Mouse (Mus musculus) bone marrow, adult 2 months (tissue): Measurements from ENCODE around the gene Stab1. TPM values are rescaled to one million over a fixed set of nuclear protein-coding genes. Genes with fewer than 3 reads are reported as not detected.

Experiments
- H3K27ac ChIP-seq: fragments of 200-500 bp; 2 replicates; pipeline ENCODE4 v1.5.1; 2012; ENCODE audit warnings: low read depth, mild to moderate bottlenecking, control low read depth, inconsistent platforms, low read length; ENCODE audit not compliant: control insufficient read depth, poor library complexity, insufficient read depth
- H3K4me1 ChIP-seq: fragments of 200-500 bp; 2 replicates; pipeline ENCODE4 v1.6.1; 2011; ENCODE audit warnings: low read length; ENCODE audit not compliant: control insufficient read depth, insufficient read depth
- H3K4me3 ChIP-seq: fragments of 200-500 bp; replicated peaks from 2 replicates; pipeline ENCODE3; 2011; ENCODE audit warnings: mild to moderate bottlenecking, low read depth, low read length, control low read depth; ENCODE audit not compliant: control insufficient read depth
- CTCF ChIP-seq: fragments of 200-500 bp; IDR thresholded peaks from 2 replicates; pipeline ENCODE4 v1.5.1; 2011; ENCODE audit warnings: low read length, control low read depth; ENCODE audit not compliant: control insufficient read depth, insufficient read depth
- POLR2A ChIP-seq: fragments of 200-500 bp; IDR thresholded peaks from 2 replicates; pipeline ENCODE4 v1.6.1; 2011; ENCODE audit warnings: low read depth, mild to moderate bottlenecking, control low read depth, low read length, borderline replicate concordance; ENCODE audit not compliant: control insufficient read depth
- WGBS: fragments of 180-500 bp; shearing (Covaris S2); methylation state at CpG from one replicate; pipeline ENCODE4 v1.1.7; 2018; 5-methylcytosine and 5-hydroxymethylcytosine counted together
- polyA plus RNA-seq: library from polyadenylated mRNA; stranded (reverse); fragments of >200 nt; gene quantifications from 2 replicates; pipeline ENCODE4 v1.2.4, GENCODE M21; 2011; ENCODE audit warnings: low replicate concordance; ENCODE audit not compliant: missing spikeins, insufficient read depth, insufficient read length

Gene Stab1
- polyA plus RNA-seq, 1 experiment: 73.4 TPM

DNA sequence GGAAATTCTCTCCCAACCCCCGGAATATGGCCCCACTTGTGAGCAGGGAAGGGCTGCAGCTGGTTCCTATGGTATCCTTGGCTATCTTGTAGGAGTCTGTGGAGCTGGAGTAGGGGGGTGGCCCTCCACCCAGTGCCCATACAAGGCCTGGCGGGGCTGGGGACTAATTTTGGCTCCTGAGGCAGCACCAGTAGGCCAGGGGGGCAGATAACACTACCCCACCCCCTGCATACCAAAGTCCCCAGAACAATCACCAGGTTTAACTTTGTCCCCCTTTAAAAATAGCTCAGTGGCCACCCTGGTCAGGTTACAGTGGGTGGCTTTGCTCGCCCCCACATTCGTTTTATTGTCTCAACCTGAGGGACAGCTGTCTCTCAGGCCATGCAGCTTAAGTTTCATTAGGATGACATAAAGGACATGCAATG is 40.7 kb upstream of the Stab1 start:
- H3K27ac ChIP-seq: no peak overlapping the region
- TF ChIP-seq POLR2A (no peak), CTCF (no peak)
- 80% methylated on average over 4 of the region's 4 CpGs for whole genome bisulfite sequencing
- H3K4me3 ChIP-seq: no peak overlapping the region
- peaks cover 4% of the 10 kb centered on the region for H3K4me1 ChIP-seq

GRCm38 (mm10) chr14:31208084-31208483 is 39.6 kb upstream of the Stab1 start, which contains the start of gene Tnnc1:
Gene Tnnc1, plus strand, starts transcription at chr14:31208312.
- H3K4me3 ChIP-seq: peak within 1 kb of the TSS; percentile 91
- H3K4me1 ChIP-seq: peaks cover 4% of the 10 kb centered on the region
- 86% methylated on average over 2 of the region's 2 CpGs for WGBS
- TF ChIP-seq CTCF: no peak
- no peak for TF ChIP-seq POLR2A
- peak within 1 kb of the TSS; percentile 75 for H3K27ac ChIP-seq

GRCm38 (mm10) chr14:31207070-31207830 is 38.8 kb upstream of the Stab1 start:
- peak overlapping the region; percentile 91 for H3K4me3 ChIP-seq
- no peak for TF ChIP-seq CTCF
- TF ChIP-seq POLR2A: no peak
- H3K4me1 ChIP-seq: peaks cover 4% of the 10 kb centered on the region
- WGBS: 66% methylated on average over 13 of the region's 13 CpGs
- peak overlapping the region; percentile 75 for H3K27ac ChIP-seq

DNA sequence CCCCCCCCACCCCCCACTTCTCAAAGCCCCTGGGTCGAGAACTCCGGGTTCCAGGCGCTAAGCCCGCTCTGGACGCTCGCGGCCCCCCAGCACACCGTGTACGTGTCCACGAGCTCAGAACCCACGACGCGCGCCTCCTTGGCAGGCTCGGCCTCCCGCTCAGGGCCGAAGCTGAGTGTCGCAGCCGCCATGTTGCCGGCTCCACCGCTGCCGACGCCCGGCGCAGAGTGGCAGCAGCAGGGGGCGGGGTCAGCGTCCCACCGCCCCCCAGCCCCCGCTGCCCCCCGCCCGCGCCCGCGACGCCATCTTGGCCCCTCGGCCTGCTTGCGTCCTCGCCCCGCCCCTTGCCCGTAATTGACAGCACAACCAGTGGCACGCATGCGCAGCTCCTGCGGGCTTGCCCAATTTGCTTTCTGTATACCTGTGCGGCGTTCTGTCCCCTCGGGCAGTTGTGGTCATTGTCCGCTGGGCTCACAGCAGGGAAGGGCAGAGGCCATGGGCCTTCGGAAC is 38.1 kb upstream of the Stab1 start:
- peak overlapping the region; percentile 84 for H3K27ac ChIP-seq
- H3K4me1 ChIP-seq: peaks cover 4% of the 10 kb centered on the region
- 1% methylated on average over 42 of the region's 48 CpGs for WGBS
- H3K4me3 ChIP-seq: peak overlapping the region; percentile 91
- TF ChIP-seq CTCF (no peak), POLR2A (peak; percentile 67; the same call in 1 of the 2 replicates)

DNA sequence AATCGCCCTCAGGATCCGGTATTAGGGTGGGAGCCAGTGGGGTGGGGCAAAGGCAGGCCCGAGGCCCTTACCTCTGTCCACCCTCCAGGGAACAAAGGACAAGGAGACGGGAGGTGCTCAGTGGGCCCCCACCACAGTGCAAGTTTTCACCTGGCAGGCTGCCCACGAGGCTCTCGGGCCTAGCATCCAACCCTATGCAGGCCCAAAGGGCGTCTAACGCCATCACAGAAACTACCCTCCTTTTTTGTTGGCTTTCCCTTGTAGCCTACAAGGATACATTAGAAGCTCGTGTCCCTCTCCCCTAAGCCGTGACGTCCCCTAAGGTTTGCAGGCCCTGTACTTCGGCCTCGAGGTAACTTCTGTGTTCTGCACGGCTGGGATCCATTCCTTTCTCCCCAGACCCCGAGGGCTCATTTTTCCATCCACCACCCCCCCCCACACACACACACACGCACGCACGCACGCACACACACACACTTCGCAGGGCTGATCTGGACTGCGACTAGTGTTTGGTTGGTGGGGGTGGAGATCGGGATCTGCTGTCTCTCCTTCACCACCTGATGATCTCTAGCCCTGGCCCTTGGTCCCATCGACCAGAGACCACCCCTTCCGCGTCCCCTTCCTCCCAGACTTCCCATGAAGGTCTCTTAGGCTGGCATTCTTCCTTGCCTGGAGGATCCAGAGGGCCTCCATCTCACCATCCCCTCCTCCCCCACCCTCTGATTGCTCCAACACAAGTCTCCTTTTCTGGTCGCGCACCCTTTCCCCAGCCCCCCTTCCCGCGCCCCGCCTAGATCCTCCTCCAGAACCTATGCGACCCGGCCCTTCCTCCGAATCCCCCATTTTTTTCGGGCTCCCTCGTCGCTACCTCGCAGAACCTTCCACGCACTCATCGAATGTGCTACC is 37.4 kb upstream of the Stab1 start:
- Histone ChIP-seq H3K4me3 (peak overlapping the region; percentile 91), H3K27ac (peak overlapping the region; percentile 84), H3K4me1 (peaks cover 4% of the 10 kb centered on the region)
- no peak for TF ChIP-seq CTCF
- no peak; the same call in 1 of the 2 replicates for TF ChIP-seq POLR2A
- 1% methylated on average over 39 of the region's 39 CpGs for WGBS

DNA sequence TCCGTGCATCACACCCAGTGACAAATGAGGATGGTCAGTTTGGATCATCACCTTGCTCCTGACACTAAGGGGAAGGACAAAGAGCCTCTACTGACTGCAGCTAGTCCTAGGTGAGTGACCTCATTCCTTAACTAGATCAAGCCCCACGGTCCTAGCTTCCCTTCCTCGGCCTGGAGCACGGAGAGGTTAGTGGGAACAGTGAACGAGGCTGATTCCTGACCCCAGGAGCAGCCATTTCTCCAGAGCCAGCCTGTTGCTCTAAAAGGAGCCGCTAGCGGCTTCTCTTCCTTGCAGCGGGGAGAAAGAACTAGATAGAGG is 36.8 kb upstream of the Stab1 start:
- H3K27ac ChIP-seq: no peak overlapping the region; the same call in 1 of the 2 replicates
- no peak for TF ChIP-seq CTCF
- no peak for TF ChIP-seq POLR2A
- H3K4me3 ChIP-seq: peak overlapping the region; percentile 52
- 24% methylated on average over 8 of the region's 8 CpGs for WGBS
- H3K4me1 ChIP-seq: peaks cover 4% of the 10 kb centered on the region

DNA sequence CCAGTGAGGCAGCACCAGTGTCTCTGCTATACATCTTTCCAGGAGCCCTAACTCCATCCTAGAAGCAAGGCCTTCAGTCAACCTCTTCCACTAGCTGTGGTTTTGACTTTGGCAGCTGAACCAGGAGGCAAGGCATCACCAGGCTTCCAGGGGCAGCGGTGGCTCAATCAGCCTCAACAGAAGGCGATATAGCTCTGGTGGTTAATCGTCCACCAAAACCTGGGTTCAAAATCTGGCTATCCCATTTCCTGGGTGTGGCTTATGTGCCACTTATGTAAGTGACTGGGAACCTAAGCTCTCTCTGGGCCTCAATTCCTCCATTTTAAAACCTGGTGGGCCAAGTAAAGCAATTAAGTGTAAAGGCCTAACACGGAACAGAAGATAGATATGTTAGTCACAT is 36.4 kb upstream of the Stab1 start:
- TF ChIP-seq CTCF: no peak
- no peak for TF ChIP-seq POLR2A
- Histone ChIP-seq H3K4me1 (peaks cover 4% of the 10 kb centered on the region), H3K27ac (no peak overlapping the region), H3K4me3 (no peak overlapping the region)
- WGBS: 49% methylated on average over 4 of the region's 4 CpGs

GRCm38 (mm10) chr14:31200038-31200437 is 31.6 kb upstream of the Stab1 start:
- Histone ChIP-seq H3K4me1 (no peaks in the 10 kb centered on the region), H3K4me3 (no peak overlapping the region), H3K27ac (no peak overlapping the region)
- WGBS: 85% methylated on average over 3 of the region's 3 CpGs
- TF ChIP-seq CTCF (no peak), POLR2A (no peak)
